Mouse (Mus musculus) embryo, embryonic 11 days (tissue): ENCODE results near the gene Btrc.
"Not testable (repeated sequence)": the region's sequence is repeated elsewhere in the genome, so short reads cannot be mapped to it uniquely, and the experiment has no call there.

Source experiments
- DNase-seq: peaks from one replicate; pipeline ENCODE4 v3.0.0-alpha.2; 2015

The Btrc gene

GRCm38 (mm10) chr19:45363384-45363926 is at the start of gene Btrc:
TSS of gene Btrc (plus strand) at chr19:45363734.
- DNase-seq, result peak; percentile 99

- peak; percentile 50 for DNase-seq
Measured at GRCm38 (mm10) chr19:45317473-45317882, 46.1 kb upstream of the Btrc start.

GRCm38 (mm10) chr19:45321062-45321461 is 42.5 kb upstream of the Btrc start:
- DNase-seq, result no peak

- no peak for DNase-seq
Measured at GRCm38 (mm10) chr19:45329039-45329438, 34.5 kb upstream of the Btrc start.

- peak; percentile 40 for DNase-seq
Measured at GRCm38 (mm10) chr19:45329748-45330298, 33.7 kb upstream of the Btrc start.

- no peak for DNase-seq
Measured at GRCm38 (mm10) chr19:45336718-45337117, 26.8 kb upstream of the Btrc start.

GRCm38 (mm10) chr19:45338182-45338581 is 25.4 kb upstream of the Btrc start:
- DNase-seq, result no peak

- no peak for DNase-seq
Measured at GRCm38 (mm10) chr19:45343941-45344340, 19.6 kb upstream of the Btrc start.

- no peak for DNase-seq
Measured at GRCm38 (mm10) chr19:45348188-45348587, 15.3 kb upstream of the Btrc start.

GRCm38 (mm10) chr19:45350456-45350855 is 13.1 kb upstream of the Btrc start:
- no peak for DNase-seq

GRCm38 (mm10) chr19:45352706-45353105 is 10.8 kb upstream of the Btrc start:
- not testable (repeated sequence) for DNase-seq

GRCm38 (mm10) chr19:45355678-45356077 is 7.9 kb upstream of the Btrc start:
- DNase-seq, result no peak

- not testable (repeated sequence) for DNase-seq
Measured at GRCm38 (mm10) chr19:45356868-45357267, 6.7 kb upstream of the Btrc start.

GRCm38 (mm10) chr19:45360486-45360885 is 3.0 kb upstream of the Btrc start:
- DNase-seq, result no peak

- no peak for DNase-seq
Measured at GRCm38 (mm10) chr19:45363933-45364391, 428 bp downstream of the Btrc start.

GRCm38 (mm10) chr19:45366651-45367050 is 3.1 kb downstream of the Btrc start:
- DNase-seq, result no peak

- not testable (repeated sequence) for DNase-seq
Measured at GRCm38 (mm10) chr19:45384815-45385214, 21.3 kb downstream of the Btrc start.

GRCm38 (mm10) chr19:45388551-45388950 is 25.0 kb downstream of the Btrc start:
- DNase-seq, result no peak

GRCm38 (mm10) chr19:45394078-45394477 is 30.5 kb downstream of the Btrc start:
- DNase-seq, result no peak

- DNase-seq, result no peak
Measured at GRCm38 (mm10) chr19:45411000-45411399, 47.5 kb downstream of the Btrc start.

- DNase-seq, result no peak
Measured at GRCm38 (mm10) chr19:45412694-45413093, 49.2 kb downstream of the Btrc start.

- DNase-seq, result no peak
Measured at GRCm38 (mm10) chr19:45413966-45414365, 50.4 kb downstream of the Btrc start.

- DNase-seq, result no peak
Measured at GRCm38 (mm10) chr19:45417601-45418000, 54.1 kb downstream of the Btrc start.

- peak; percentile 42 for DNase-seq
Measured at GRCm38 (mm10) chr19:45422276-45422675, 58.7 kb downstream of the Btrc start.

- no peak for DNase-seq
Measured at GRCm38 (mm10) chr19:45428146-45428545, 64.6 kb downstream of the Btrc start.
